Mouse (Mus musculus): Measurements from ENCODE around the gene Triobp. TPM values are rescaled to one million over a fixed set of nuclear protein-coding genes. Genes with fewer than 3 reads are reported as not detected.

Gene Triobp
- polyA plus RNA-seq, 1 experiment, result 97.8 TPM

DNA sequence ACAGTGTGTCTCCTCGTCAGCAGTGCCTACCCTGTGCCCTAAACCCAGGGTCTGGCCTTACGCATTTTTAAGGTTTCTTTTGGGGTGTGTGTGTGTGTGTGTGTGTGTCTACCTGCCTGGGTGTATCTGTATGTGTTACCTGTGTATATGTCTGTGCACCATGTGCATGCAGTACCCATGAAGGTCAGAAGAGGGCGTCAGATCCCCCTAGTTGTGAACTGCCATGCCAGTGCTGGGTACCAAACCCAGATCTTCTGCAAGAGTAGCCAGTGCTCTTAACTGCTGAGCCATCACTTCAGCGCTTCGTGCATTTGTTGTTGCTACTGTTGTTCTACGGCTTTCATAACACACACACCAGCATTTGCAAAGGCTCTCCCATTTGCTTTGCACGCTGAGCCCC is 44.7 kb downstream of the Triobp start:
- TF ChIP-seq GATA1 (IDR thresholded peaks at IDR 0.05; ENCODE audit: borderline replicate concordance, low read length) (no peak), FLI1 (IDR thresholded peaks at IDR 0.05; ENCODE audit: low read length) (no peak)

DNA sequence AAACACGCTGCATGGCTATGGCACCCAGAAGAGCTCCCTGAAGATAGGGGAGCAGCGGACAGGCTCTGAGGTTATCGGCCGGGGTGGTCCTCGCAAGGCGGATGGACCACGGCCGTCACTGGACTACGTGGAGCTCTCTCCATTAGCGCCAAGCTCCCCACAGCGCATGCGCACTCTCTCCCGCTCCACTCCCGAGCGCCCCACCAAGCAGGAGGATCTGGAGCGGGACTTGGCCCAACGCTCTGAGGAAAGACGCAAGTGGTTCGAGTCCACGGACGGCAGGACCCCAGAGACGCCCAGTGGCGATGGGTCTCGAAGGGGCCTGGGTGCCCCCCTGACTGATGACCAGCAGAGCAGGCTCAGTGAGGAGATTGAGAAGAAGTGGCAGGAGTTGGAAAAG is 45.4 kb downstream of the Triobp start:
- no peaks in the 10 kb centered on the region for H3K27me3 ChIP-seq (replicated peaks)
- H3K4me1 ChIP-seq, result peaks cover 16% of the 10 kb centered on the region
- TF ChIP-seq FLI1 (IDR thresholded peaks at IDR 0.05; ENCODE audit: low read length), result no peak
- TF ChIP-seq GATA1 (IDR thresholded peaks at IDR 0.05; ENCODE audit: borderline replicate concordance, low read length), result no peak
- H3K9me3 ChIP-seq, result no peaks in the 10 kb centered on the region
- peaks cover 95% of the 10 kb centered on the region for H3K36me3 ChIP-seq (replicated peaks; ENCODE audit: low read length)
- no peak overlapping the region for H3K4me3 ChIP-seq (replicated peaks)

More for the DNA sequence above, 44.7 kb downstream of the Triobp start:
- Histone ChIP-seq H3K9me3 (no peaks in the 10 kb centered on the region), H3K27me3 (replicated peaks) (no peaks in the 10 kb centered on the region), H3K4me1 (peaks cover 18% of the 10 kb centered on the region), H3K36me3 (replicated peaks; ENCODE audit: low read length) (peaks cover 96% of the 10 kb centered on the region), H3K4me3 (replicated peaks) (no peak overlapping the region)

DNA sequence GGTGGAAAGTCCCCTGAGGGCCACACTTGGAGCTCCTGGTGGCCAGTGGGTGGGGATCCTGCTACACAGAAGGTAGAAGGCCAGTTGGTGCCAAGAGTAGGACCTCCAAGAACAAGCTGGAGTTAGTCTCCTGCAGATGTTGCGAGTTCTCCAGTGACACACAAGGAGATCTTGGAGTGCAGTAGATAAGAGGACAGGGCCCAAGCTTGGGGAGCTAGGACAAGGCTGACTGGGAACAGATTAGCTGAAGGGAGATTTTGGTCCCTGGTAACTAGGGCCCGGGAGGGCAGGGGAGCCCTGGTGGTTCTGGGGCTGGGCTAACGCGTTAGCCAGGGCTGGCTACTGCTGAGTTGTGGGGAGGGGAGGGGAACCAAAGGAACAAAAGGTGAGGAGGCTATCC is 48.4 kb downstream of the Triobp start:
- no peaks in the 10 kb centered on the region for H3K27me3 ChIP-seq (replicated peaks)
- no peaks in the 10 kb centered on the region for H3K9me3 ChIP-seq
- H3K4me1 ChIP-seq, result peaks cover 22% of the 10 kb centered on the region
- no peak overlapping the region for H3K4me3 ChIP-seq (replicated peaks)
- H3K36me3 ChIP-seq (replicated peaks; ENCODE audit: low read length), result peaks cover 95% of the 10 kb centered on the region
- TF ChIP-seq GATA1 (IDR thresholded peaks at IDR 0.05; ENCODE audit: borderline replicate concordance, low read length) (no peak), FLI1 (IDR thresholded peaks at IDR 0.05; ENCODE audit: low read length) (no peak)

DNA sequence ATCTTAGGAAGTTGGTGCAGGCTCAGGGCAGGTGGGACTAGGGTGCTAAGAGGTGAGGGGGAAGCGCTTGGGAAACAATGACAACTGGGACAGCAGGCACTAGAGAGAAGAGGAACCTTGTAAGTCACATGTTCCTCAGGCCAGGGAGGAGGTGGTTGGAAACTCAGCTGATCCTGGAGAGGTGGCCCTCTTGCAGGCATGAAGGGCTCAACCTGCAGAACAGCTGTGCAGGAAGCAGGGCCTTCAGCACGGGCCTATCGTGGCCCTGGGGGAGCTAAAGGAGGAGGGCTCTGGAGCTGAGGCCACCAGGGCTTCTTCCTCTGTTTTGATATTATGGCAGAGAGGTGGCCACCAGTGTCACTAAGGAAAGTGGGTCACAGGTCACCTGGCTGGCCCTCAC is 49.1 kb downstream of the Triobp start:
- Histone ChIP-seq H3K9me3 (no peaks in the 10 kb centered on the region), H3K4me3 (replicated peaks) (no peak overlapping the region), H3K36me3 (replicated peaks; ENCODE audit: low read length) (peaks cover 95% of the 10 kb centered on the region), H3K27me3 (replicated peaks) (no peaks in the 10 kb centered on the region), H3K4me1 (peaks cover 22% of the 10 kb centered on the region)
- no peak for TF ChIP-seq FLI1 (IDR thresholded peaks at IDR 0.05; ENCODE audit: low read length)
- TF ChIP-seq GATA1 (IDR thresholded peaks at IDR 0.05; ENCODE audit: borderline replicate concordance, low read length), result no peak

DNA sequence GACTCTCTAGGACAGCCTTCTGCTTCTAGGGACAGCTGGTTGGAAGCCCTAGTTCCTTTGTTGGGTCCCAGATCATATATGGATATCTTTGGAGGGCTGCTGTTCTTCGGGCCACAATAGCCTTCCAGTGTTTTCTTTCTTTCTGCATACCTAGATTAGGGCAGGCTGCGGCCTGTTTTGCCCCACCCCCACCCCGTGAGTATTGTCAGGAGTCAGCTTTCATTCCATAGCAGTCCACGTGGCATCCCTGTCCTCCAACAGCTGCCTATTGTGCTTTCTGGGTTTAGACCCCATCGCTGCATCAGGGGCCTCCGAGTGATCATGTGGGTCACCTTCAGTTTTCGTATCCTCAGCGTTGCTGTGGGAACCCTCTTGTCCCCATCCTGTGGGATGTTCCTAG is 50.8 kb downstream of the Triobp start:
- no peak overlapping the region for H3K4me3 ChIP-seq (replicated peaks)
- peaks cover 22% of the 10 kb centered on the region for H3K4me1 ChIP-seq
- TF ChIP-seq GATA1 (IDR thresholded peaks at IDR 0.05; ENCODE audit: borderline replicate concordance, low read length), result no peak
- TF ChIP-seq FLI1 (IDR thresholded peaks at IDR 0.05; ENCODE audit: low read length), result no peak
- H3K9me3 ChIP-seq, result no peaks in the 10 kb centered on the region
- no peaks in the 10 kb centered on the region for H3K27me3 ChIP-seq (replicated peaks)
- H3K36me3 ChIP-seq (replicated peaks; ENCODE audit: low read length), result peaks cover 95% of the 10 kb centered on the region

DNA sequence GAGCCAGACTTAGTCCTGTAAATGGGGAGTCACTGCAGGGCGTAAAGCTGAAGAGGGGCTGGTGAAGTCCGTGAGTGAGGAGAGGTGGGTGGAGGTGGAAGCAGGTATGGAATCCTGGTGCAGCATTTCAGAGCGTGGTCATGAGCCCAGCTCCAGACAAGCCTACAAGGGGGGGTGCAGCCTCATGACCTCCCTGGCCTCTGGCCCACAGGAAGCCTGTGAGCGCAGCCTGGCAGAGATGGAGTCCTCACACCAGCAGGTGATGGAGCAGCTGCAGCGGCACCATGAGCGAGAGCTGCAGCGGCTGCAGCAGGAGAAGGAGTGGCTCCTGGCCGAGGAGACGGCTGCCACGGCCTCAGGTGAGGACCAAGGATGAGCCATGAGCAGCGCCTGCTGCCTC is 52.1 kb downstream of the Triobp start:
- Histone ChIP-seq H3K36me3 (replicated peaks; ENCODE audit: low read length) (peaks cover 95% of the 10 kb centered on the region), H3K4me1 (peaks cover 22% of the 10 kb centered on the region), H3K27me3 (replicated peaks) (no peaks in the 10 kb centered on the region), H3K9me3 (no peaks in the 10 kb centered on the region), H3K4me3 (replicated peaks) (no peak overlapping the region)
- TF ChIP-seq FLI1 (IDR thresholded peaks at IDR 0.05; ENCODE audit: low read length), result no peak
- TF ChIP-seq GATA1 (IDR thresholded peaks at IDR 0.05; ENCODE audit: borderline replicate concordance, low read length), result no peak

DNA sequence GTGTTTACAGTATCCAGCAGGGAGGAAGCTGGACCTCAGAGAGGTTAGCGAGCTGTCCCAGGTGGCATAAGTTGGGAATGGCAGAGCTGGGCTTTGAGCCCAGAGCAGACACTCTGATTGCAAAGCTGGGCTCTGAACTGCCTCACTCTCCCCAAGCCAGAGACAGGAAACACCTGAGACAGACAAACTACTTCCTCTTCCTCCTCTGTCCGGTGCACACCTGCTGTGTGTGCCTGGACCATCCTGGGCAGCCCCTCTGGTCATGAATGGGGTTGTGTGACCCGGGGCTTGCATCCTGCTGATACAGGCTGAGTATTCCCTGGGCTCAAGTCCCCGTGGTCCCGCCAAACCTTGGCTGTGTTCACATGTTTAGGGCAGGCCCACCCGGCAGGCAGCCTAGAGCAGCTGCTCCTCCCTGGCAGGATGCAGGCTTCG is 52.9 kb downstream of the Triobp start:
- Histone ChIP-seq H3K36me3 (replicated peaks; ENCODE audit: low read length) (peaks cover 95% of the 10 kb centered on the region), H3K4me3 (replicated peaks) (no peak overlapping the region), H3K27me3 (replicated peaks) (no peaks in the 10 kb centered on the region), H3K9me3 (no peaks in the 10 kb centered on the region), H3K4me1 (peaks cover 19% of the 10 kb centered on the region)
- no peak for TF ChIP-seq FLI1 (IDR thresholded peaks at IDR 0.05; ENCODE audit: low read length)
- TF ChIP-seq GATA1 (IDR thresholded peaks at IDR 0.05; ENCODE audit: borderline replicate concordance, low read length), result no peak

DNA sequence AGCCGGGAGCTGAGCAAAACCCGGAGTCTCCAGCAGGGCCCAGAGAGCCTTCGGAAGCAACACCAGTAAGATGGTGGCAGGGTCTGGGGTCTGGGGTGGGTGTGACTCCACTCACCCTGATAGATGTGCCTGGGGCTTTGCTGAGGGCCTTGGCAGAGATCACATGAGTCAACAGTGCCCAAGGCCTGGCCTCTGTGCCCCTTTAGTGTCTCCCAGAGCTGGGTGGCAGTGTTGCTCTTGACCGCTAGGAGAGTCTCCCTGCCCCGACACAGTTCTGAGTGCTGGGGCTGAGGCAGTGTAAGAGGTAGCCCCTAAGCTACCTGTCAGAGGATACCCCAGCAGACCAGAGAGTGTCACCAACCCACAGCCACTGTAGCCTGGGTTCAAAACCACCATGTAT is 54.0 kb downstream of the Triobp start:
- Histone ChIP-seq H3K4me3 (replicated peaks) (no peak overlapping the region), H3K27me3 (replicated peaks) (no peaks in the 10 kb centered on the region), H3K4me1 (peaks cover 8% of the 10 kb centered on the region), H3K9me3 (no peaks in the 10 kb centered on the region), H3K36me3 (replicated peaks; ENCODE audit: low read length) (peaks cover 94% of the 10 kb centered on the region)
- no peak for TF ChIP-seq GATA1 (IDR thresholded peaks at IDR 0.05; ENCODE audit: borderline replicate concordance, low read length)
- no peak for TF ChIP-seq FLI1 (IDR thresholded peaks at IDR 0.05; ENCODE audit: low read length)

DNA sequence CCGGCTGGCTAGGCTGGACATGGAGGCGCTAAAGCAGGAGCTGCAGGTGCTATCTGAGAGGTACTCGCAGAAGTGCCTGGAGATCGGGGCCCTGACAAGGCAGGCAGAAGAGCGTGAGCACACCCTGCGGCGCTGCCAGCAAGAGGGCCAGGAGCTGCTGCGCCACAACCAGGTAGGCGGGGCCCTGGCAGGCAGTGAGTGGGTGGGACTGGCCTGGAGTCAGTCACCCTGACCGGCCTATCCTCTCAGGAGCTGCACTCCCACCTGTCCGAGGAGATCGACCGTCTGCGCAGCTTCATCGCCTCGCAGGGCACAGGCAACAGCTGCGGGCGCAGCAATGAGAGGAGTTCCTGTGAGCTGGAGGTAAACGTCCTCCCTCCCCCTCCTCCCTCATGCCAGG is 54.5 kb downstream of the Triobp start:
- Histone ChIP-seq H3K9me3 (no peaks in the 10 kb centered on the region), H3K27me3 (replicated peaks) (no peaks in the 10 kb centered on the region), H3K36me3 (replicated peaks; ENCODE audit: low read length) (peaks cover 96% of the 10 kb centered on the region), H3K4me1 (peaks cover 5% of the 10 kb centered on the region; the same call in 1 of the 2 replicates), H3K4me3 (replicated peaks) (no peak overlapping the region)
- no peak for TF ChIP-seq FLI1 (IDR thresholded peaks at IDR 0.05; ENCODE audit: low read length)
- TF ChIP-seq GATA1 (IDR thresholded peaks at IDR 0.05; ENCODE audit: borderline replicate concordance, low read length), result no peak

DNA sequence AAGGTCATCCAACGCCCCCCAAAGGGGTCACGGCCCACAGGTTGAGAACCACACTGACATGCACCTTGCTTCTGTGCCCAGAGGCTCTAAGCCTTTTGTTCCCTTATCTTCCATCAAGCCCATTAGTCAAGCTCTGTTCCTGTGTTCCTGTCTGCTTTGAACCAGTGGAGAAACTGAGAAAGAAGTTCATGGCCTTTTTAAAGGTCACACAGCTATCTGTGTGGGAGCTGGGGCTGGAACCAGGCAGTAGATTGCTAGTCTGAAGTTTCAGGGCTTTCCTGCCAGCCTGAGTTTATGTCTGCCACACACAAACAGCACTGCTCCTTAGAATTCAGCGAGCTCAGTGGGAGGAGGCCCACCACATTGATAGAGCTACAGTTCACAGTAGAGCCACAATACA is 55.6 kb downstream of the Triobp start:
- Histone ChIP-seq H3K4me1 (peaks cover 5% of the 10 kb centered on the region; the same call in 1 of the 2 replicates), H3K27me3 (replicated peaks) (no peaks in the 10 kb centered on the region), H3K36me3 (replicated peaks; ENCODE audit: low read length) (peaks cover 92% of the 10 kb centered on the region), H3K9me3 (no peaks in the 10 kb centered on the region), H3K4me3 (replicated peaks) (no peak overlapping the region)
- TF ChIP-seq FLI1 (IDR thresholded peaks at IDR 0.05; ENCODE audit: low read length) (no peak), GATA1 (IDR thresholded peaks at IDR 0.05; ENCODE audit: borderline replicate concordance, low read length) (no peak)

DNA sequence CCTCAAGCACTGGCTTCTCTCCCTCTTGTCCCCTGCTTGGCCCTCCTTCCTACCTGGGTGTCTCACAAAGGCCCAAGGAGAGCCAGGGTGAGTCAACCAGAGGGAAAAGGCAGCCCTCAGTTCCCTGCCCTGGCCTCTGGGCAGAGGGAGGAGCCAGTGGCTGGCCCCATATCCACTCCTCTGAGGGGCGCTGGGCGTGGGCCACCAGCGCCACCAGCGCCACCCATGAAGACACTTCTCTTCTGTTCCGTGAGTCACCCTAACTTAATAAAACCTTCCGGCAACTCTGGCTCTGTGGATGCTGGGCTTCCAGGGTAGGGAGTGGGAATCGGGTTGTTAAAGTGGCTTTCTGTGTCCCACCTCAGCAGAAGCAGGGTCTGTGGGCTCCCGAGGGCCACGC is 58.1 kb downstream of the Triobp start:
- Histone ChIP-seq H3K36me3 (replicated peaks; ENCODE audit: low read length) (peaks cover 67% of the 10 kb centered on the region), H3K9me3 (no peaks in the 10 kb centered on the region), H3K4me3 (replicated peaks) (no peak overlapping the region), H3K4me1 (no peaks in the 10 kb centered on the region; the same call in 1 of the 2 replicates), H3K27me3 (replicated peaks) (peaks cover 8% of the 10 kb centered on the region)
- TF ChIP-seq GATA1 (IDR thresholded peaks at IDR 0.05; ENCODE audit: borderline replicate concordance, low read length) (no peak), FLI1 (IDR thresholded peaks at IDR 0.05; ENCODE audit: low read length) (no peak)

All from megakaryocyte, embryonic 14.5 days (primary cell).